Mouse (Mus musculus): ENCODE measurements at regions not wholly inside any gene's neighbourhood (a gene's known extent, or its start where the extent isn't known, plus 50 kb on each side); places are given as distances from the start of the nearest gene placed in this dataset.

- peak in 1 of 2 experiments; percentile 29 for DNase-seq (ENCODE audit: low spot score in 2 of 2)
Measured at GRCm38 (mm10) chr3:143599120-143599519, 605.9 kb downstream of the Lmo4 start.

- DNase-seq (ENCODE audit: low spot score in 2 of 2), result no peak
Measured at GRCm38 (mm10) chr3:143596949-143597593, 607.9 kb downstream of the Lmo4 start.

DNA sequence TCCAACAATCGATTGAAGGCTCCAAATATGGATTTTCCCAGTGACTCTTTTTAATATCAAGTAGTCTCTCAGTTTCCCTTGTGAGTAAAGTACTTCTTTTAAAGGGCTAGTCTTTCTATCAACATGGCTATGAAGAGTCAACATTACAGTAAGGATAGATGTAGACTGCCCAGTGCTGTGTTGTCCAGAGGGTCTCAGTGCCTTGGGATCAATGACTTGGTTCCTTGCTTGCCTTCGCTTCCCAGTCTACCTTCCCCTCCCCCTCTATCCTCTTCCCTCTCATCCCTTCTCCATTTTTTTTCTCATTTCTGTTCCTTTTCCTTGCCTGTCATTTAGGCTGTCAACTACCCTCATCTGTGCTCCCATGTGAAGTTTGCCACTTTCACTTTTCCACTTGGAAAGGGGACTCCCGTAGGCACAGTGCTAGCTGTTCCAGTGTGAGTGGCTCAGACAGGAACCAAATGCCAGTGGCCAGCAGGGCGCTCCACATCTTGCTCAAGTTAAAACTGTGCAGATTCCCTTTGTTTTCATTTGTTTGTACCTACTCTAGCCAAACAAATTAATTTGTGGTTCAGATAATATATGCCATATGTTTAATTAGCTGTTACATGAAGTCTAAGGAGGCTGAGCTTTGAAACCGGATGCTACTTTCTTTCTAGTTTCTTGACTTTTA is 608.9 kb downstream of the Lmo4 start:
- no peak for DNase-seq (ENCODE audit: low spot score in 2 of 2)

DNA sequence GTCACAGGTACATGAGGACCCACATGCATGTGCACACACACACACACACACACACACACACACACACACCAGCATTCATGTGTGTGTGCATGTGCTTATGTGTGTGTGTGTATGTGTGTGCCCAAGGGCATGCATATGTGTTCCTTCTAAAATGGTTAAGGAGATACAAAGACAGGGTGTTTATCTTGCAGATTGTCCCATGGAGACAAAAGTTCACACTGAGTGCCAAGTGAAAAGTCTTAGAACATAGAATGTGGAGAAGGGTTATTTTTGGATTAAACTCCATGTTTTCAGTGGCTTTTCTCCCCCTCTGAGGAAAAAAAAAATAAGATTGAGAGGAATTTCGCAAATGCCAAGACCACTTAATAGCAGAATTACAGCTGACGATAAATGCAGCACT is 609.9 kb downstream of the Lmo4 start:
- DNase-seq (ENCODE audit: low spot score in 2 of 2), result no peak

DNA sequence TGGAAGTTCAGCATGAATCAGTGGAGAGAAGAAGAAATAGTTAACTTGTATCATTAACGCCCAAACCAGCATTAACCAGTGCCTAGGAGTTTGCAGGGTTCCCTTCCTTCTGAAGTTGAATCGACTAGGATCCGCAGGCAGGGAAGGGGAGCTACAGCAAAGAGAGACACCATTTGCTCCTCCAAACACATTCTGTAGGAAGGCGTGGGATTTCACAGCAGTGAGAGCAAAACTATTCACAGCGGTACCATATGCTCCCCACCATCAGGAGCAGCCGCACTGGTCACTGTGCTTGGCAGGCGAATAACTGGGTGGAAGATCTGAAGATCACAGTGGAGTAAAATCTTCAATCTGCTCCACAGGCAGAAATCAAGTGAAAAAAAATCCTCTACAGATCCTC is 610.3 kb downstream of the Lmo4 start:
- peak; percentile 19 to 45 for DNase-seq (ENCODE audit: low spot score in 2 of 2)

GRCm38 (mm10) chr3:143586653-143587052 is 618.4 kb downstream of the Lmo4 start:
- DNase-seq (ENCODE audit: low spot score in 2 of 2), result no peak

DNA sequence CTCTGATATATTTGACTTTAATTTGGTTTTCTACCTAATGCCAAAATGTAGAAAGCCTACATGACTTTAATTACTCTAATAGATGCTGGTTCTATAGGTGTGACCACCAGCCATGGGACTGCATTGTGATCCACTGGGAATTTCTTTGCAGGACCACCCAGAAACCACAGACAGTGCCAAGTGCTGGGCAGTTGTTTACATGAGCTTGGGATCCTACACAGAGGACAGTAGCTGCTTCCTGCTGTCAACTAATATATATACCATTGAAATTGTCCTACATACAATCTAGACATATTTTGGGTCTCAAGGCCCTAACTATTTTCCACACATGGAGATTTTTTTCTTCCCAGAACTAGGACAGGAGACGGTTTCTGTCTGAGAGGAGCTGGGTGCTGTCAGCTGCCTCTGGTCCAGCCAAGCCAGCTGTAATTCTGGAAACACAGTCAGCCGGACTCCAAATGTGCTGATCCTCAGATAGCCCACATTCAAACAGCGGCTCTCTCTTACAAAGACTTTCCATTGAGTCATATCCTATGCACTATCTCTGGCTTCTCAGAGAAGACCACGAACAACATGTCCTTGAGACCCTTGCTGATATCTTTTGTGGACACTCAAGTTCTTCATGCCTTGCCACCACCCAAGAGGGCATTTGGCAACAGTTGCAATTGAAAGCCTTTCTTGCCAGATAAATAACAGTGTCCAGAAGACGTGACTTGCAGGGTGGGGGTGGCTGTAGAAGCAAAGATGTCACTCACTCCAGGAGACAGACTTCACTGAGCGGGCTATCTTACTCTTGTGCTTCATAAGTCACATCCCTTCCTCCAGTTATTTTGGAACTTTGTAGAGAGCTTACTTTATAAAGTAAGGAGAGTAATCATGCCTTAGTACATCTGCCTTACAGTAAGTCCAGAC is 620.1 kb downstream of the Lmo4 start:
- DNase-seq (ENCODE audit: low spot score in 2 of 2), result no peak

- no peak for DNase-seq (ENCODE audit: low spot score in 2 of 2)
Measured at GRCm38 (mm10) chr3:143576338-143577007, 628.5 kb downstream of the Lmo4 start.

DNA sequence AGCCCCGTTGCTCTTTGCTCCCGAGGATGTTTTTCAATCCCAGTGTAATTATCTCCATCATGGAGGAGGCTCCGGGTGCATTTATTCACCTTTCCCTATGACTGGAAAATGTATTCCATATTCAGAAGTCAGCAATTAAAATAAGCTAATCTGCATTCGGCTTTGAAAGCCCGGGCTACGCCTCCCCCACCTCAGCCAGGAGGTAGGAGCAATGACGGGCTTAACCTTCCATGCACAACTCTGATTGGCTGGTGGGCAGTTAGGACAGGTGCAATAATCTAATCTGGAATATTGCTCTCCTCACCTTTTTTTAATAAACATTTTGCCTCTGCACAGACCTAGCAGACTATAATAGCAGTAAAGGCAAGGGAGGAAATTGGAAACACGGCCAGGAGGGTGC is 629.3 kb downstream of the Lmo4 start:
- DNase-seq (ENCODE audit: low spot score in 2 of 2), result no peak

DNA sequence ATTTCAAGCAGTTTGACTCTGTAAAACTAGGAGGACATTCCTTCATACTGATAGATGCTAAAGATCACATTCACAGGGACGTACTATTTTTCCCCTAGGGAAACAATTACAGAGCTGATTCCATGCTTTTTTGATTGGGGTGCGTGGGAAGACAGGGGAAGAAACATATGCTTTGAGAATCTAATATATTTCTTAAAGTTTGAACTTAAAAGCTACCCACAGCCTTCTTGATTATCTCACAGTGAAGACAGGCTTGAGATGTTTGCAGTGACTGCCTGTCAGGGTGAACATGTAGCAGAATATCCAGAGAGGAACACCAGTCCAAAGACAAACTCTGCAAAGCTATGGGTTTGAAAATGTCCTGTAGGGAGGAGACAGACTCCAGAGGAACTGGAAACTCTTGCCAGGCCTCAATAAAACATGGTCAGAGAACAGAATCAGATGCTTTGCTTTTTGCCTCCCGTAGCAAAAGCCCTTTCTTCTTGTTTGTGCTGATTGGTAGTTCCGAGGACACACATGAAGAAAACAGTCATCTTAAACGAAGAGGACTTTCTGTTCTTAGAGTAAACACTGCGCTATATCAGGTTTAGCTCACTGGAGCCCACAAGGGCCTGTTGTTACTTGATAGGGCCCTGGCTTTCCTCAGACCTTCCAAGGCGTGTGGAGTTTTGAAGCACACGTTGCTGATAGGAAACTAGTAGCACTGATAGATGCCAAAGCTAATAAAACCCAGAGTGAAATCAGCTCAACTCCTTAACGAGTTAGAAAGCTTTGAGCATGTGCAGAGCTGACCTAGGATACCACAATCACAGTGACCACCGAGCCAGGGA is 630.8 kb downstream of the Lmo4 start:
- DNase-seq (ENCODE audit: low spot score in 2 of 2), result no peak

- DNase-seq (ENCODE audit: low spot score in 2 of 2), result no peak
Measured at GRCm38 (mm10) chr3:143569930-143570329, 635.1 kb downstream of the Lmo4 start.

DNA sequence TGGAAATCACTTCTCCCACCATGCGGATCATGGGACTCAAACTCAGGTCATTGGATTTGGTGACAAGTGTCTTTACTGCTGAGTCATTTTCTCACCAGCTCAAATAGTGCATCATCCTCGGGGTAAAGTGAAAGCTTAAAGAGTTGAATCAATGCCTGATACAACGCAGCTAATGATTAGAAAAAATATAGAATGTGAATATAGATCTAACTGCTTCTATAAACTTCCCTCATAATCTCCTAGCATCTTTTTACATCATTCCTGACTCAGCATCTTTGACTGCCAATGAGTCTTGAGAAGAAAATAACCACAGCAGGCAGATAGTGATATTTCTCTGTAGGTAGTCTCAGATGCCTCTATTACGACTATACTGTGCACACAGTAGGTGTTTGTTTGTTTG is 640.0 kb downstream of the Lmo4 start:
- DNase-seq (ENCODE audit: low spot score in 2 of 2), result no peak

DNA sequence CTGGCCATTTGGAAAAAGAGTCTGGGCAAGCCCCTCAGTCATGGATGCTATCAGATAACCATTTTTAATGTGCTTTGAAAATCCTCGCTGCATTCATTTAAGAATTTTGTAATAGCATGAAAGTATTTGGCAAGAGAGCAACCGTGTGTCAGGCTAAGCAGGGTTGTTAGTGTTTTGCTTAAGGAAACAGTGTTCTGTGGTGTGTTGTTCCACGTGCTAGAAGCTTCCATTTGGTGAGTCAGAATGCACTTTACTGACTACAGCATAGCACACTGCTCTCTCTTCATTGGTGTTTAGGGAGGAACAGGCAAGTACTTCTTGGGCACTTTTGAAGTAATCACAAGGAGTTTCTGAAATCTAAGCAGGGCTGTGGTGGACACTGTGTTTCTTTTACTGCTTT is 661.0 kb upstream of the Pkn2 start:
- DNase-seq (ENCODE audit: low spot score in 2 of 2), result no peak

GRCm38 (mm10) chr3:143527982-143528381 is 646.2 kb upstream of the Pkn2 start:
- DNase-seq (ENCODE audit: low spot score in 2 of 2), result no peak

GRCm38 (mm10) chr3:143527274-143527673 is 645.5 kb upstream of the Pkn2 start:
- no peak for DNase-seq (ENCODE audit: low spot score in 2 of 2)

GRCm38 (mm10) chr3:143512517-143513249 is 630.9 kb upstream of the Pkn2 start:
- no peak for DNase-seq (ENCODE audit: low spot score in 2 of 2)

- DNase-seq (ENCODE audit: low spot score in 2 of 2), result no peak
Measured at GRCm38 (mm10) chr3:143509531-143509930, 627.7 kb upstream of the Pkn2 start.

DNA sequence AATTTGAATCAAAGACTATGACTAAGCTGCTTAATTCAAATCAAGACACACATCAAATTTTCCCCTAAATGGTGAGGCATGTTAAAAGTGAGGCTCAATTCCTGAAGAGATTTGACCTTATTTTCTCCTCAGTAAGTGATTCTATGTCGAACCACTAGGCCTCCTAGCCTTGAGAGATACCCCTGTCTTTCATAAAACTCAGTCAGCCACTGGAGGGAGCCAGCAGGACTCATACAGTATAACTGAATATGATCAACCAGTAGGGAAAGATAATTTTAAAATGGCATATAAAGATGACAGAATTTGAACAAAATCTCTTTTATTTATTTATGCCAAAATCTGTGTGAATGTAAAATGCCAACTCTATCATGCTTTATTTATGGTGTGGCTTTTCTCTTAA is 626.5 kb upstream of the Pkn2 start:
- DNase-seq (ENCODE audit: low spot score in 2 of 2), result peak; percentile 56 to 68

- no peak for DNase-seq (ENCODE audit: low spot score in 2 of 2)
Measured at GRCm38 (mm10) chr3:143501017-143501416, 619.2 kb upstream of the Pkn2 start.

- no peak for DNase-seq (ENCODE audit: low spot score in 2 of 2)
Measured at GRCm38 (mm10) chr3:143495389-143495788, 613.6 kb upstream of the Pkn2 start.

All from layer of hippocampus, postnatal 10 days (tissue).